In the genomic region with DNA sequence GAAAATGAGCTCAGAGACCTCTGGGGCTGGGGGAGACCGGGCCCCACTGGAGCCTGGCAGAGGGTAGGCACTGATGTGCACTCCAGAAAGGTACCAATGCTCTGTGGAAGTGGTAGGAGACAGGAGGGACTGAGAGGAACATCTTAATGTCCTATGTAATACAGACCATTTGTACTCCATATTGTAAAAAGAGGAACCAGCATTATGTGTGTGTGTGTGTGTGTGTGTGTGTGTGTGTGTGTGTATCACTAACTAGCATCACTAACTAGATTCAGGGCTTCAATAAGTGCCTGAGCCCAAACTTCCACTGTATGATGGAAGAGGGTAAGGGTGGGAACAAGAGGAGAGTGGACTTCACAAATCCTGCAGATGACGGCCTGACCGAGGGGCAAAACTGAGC, we compare ENCODE assay signal across 22 mouse cellular contexts. TPM values are rescaled to one million over a fixed set of nuclear protein-coding genes. Genes with fewer than 3 reads are reported as not detected.
"Had no signal": no experiment of that assay in that cellular context is flagged by ENCODE, and none has a peak within 500 bp of the region (broad histone marks: within the 10 kb centered on the region; RNA-seq: fewer than 3 reads in every experiment).

No protein-coding gene starts in this region.

- H3K4me3 ChIP-seq: kidney, embryonic 15.5 days; liver, embryonic 13.5 days; neural tube, embryonic 12.5 days; neural tube, embryonic 15.5 days had no signal

- H3K27me3 ChIP-seq: liver, embryonic 13.5 days; neural tube, embryonic 12.5 days; neural tube, embryonic 15.5 days had no signal

- H3K4me1 ChIP-seq: kidney, embryonic 15.5 days; liver, embryonic 13.5 days; neural tube, embryonic 12.5 days had no signal

- H3K9me3 ChIP-seq: kidney, embryonic 15.5 days; liver, embryonic 13.5 days; neural tube, embryonic 12.5 days; neural tube, embryonic 15.5 days had no signal

- H3K9ac ChIP-seq: kidney, embryonic 15.5 days; liver, embryonic 13.5 days; neural tube, embryonic 12.5 days; neural tube, embryonic 15.5 days had no signal

- H3K4me2 ChIP-seq: kidney, embryonic 15.5 days; liver, embryonic 13.5 days; midbrain, embryonic 11.5 days; neural tube, embryonic 12.5 days; neural tube, embryonic 15.5 days had no signal

- DNase-seq: kidney, adult 11 months; kidney, adult 8-10 months; kidney, postnatal 10 days; kidney, postnatal 36 days; liver, embryonic 13.5 days; lung, adult 2 months; midbrain, embryonic 14.5 days; retina, postnatal 1 day; right cerebral cortex, postnatal 25 days; spleen, adult 18-20 months; thymus, adult 2 months; thymus, postnatal 14 days; thymus, postnatal 4 days had no signal

- H3K36me3 ChIP-seq: kidney, embryonic 15.5 days; liver, embryonic 13.5 days; neural tube, embryonic 12.5 days had no signal

- H3K27ac ChIP-seq: kidney, embryonic 15.5 days; liver, embryonic 13.5 days; macrophage; neural tube, embryonic 12.5 days; neural tube, embryonic 15.5 days; stomach, postnatal 0 days had no signal

RNA-seq across cellular contexts. Expression of a gene that starts 42.5 kb away (rescaled TPM):
- total RNA-seq: megakaryocyte-erythroid progenitor cell, adult 5-6 weeks had no signal
- polyA plus RNA-seq: lung, embryonic 16.5 days; macrophage; stomach, embryonic 14.5 days had no signal
